Mouse (Mus musculus): ENCODE measurements around the gene Anks3. TPM values are rescaled to one million over a fixed set of nuclear protein-coding genes. Genes with fewer than 3 reads are reported as not detected.

Anks3 gene
- polyA plus RNA-seq, 2 experiments = 59.3 to 106 TPM

DNA sequence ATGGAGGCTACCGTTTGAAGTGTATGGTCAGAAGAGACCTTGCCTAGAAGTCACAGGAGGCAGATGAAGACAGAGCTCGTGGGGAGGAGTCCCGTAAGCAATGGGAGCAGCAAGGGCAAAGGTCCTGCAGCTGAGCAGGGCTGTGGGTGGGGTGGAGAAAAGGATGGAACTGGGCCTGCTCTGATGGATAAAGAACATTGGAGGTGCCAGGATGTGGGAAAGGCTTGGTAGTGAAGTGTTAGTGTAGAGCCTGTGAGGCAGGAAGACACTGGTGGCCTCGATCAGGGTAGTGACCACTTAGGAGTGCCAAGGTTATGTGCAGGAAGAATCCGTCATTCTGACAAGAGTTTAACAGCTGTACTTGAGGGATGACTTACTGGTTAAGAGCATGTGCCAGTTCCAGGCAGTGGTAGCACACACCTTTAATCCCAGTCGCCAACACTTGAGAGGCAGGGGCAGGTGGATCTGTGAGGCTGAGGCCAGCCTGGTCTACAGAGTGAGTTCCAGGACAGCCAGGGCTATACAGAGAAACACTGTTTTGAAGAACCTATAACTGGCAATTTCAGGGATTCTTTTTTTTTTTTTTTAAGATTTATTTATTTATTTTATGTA is 60.4 kb downstream of the Anks3 start:
- ATAC-seq (ENCODE audit: low FRiP score, low read depth) (no peak; the same call in 1 of the 2 replicates), DNase-seq (ENCODE audit: low spot score) (no peak)
- no peak for TF ChIP-seq POLR2A (IDR thresholded peaks at IDR 0.05; ENCODE audit: borderline replicate concordance, extremely low read depth, insufficient read depth, insufficient read length)
- H3K27me3 ChIP-seq (ENCODE audit: control insufficient read depth, insufficient read depth, low read length) = no peaks in the 10 kb centered on the region
- H3K27ac ChIP-seq (replicated peaks; ENCODE audit: low read depth, low read length) = no peak overlapping the region
- no peak overlapping the region for H3K9ac ChIP-seq (ENCODE audit: low read depth, low read length, severe bottlenecking)
- no peaks in the 10 kb centered on the region for H3K4me1 ChIP-seq (ENCODE audit: control insufficient read depth, insufficient read depth, low read length)
- no peaks in the 10 kb centered on the region for H3K9me3 ChIP-seq (ENCODE audit: control insufficient read depth, low read length)
- 83% methylated on average over 6 of the region's 6 CpGs for WGBS
- H3K4me3 ChIP-seq (replicated peaks; ENCODE audit: low read length) = no peak overlapping the region
- H3K36me3 ChIP-seq (ENCODE audit: control insufficient read depth, insufficient read depth, low read length) = peaks cover 5% of the 10 kb centered on the region
- H3K4me2 ChIP-seq (replicated peaks; ENCODE audit: low read depth, low read length, severe bottlenecking) = no peak overlapping the region

GRCm38 (mm10) chr16:4902390-4902789 is 61.6 kb downstream of the Anks3 start:
- DNase-seq (ENCODE audit: low spot score) (no peak), ATAC-seq (ENCODE audit: low FRiP score, low read depth) (no peak)
- WGBS = 84% methylated on average over 2 of the region's 2 CpGs
- no peaks in the 10 kb centered on the region for H3K36me3 ChIP-seq (ENCODE audit: control insufficient read depth, insufficient read depth, low read length)
- no peaks in the 10 kb centered on the region for H3K9me3 ChIP-seq (ENCODE audit: control insufficient read depth, low read length)
- H3K9ac ChIP-seq (ENCODE audit: low read depth, low read length, severe bottlenecking) = no peak overlapping the region
- no peak for TF ChIP-seq POLR2A (IDR thresholded peaks at IDR 0.05; ENCODE audit: borderline replicate concordance, extremely low read depth, insufficient read depth, insufficient read length)
- H3K4me3 ChIP-seq (replicated peaks; ENCODE audit: low read length) = no peak overlapping the region
- H3K4me1 ChIP-seq (ENCODE audit: control insufficient read depth, insufficient read depth, low read length) = no peaks in the 10 kb centered on the region
- H3K4me2 ChIP-seq (replicated peaks; ENCODE audit: low read depth, low read length, severe bottlenecking) = no peak overlapping the region
- no peaks in the 10 kb centered on the region for H3K27me3 ChIP-seq (ENCODE audit: control insufficient read depth, insufficient read depth, low read length)
- no peak overlapping the region for H3K27ac ChIP-seq (replicated peaks; ENCODE audit: low read depth, low read length)

GRCm38 (mm10) chr16:4901167-4901566 is 62.8 kb downstream of the Anks3 start:
- no peak for TF ChIP-seq POLR2A (IDR thresholded peaks at IDR 0.05; ENCODE audit: borderline replicate concordance, extremely low read depth, insufficient read depth, insufficient read length)
- Histone ChIP-seq H3K4me3 (replicated peaks; ENCODE audit: low read length) (no peak overlapping the region), H3K4me1 (ENCODE audit: control insufficient read depth, insufficient read depth, low read length) (no peaks in the 10 kb centered on the region), H3K9ac (ENCODE audit: low read depth, low read length, severe bottlenecking) (no peak overlapping the region), H3K27ac (replicated peaks; ENCODE audit: low read depth, low read length) (no peak overlapping the region), H3K9me3 (ENCODE audit: control insufficient read depth, low read length) (no peaks in the 10 kb centered on the region), H3K27me3 (ENCODE audit: control insufficient read depth, insufficient read depth, low read length) (no peaks in the 10 kb centered on the region), H3K4me2 (replicated peaks; ENCODE audit: low read depth, low read length, severe bottlenecking) (no peak overlapping the region), H3K36me3 (ENCODE audit: control insufficient read depth, insufficient read depth, low read length) (no peaks in the 10 kb centered on the region)
- DNase-seq (ENCODE audit: low spot score) (no peak), ATAC-seq (ENCODE audit: low FRiP score, low read depth) (no peak)
- WGBS = 61% methylated on average over 7 of the region's 7 CpGs

- TF ChIP-seq POLR2A (IDR thresholded peaks at IDR 0.05; ENCODE audit: borderline replicate concordance, extremely low read depth, insufficient read depth, insufficient read length) = no peak
- no peaks in the 10 kb centered on the region for H3K36me3 ChIP-seq (ENCODE audit: control insufficient read depth, insufficient read depth, low read length)
- no peak overlapping the region for H3K4me2 ChIP-seq (replicated peaks; ENCODE audit: low read depth, low read length, severe bottlenecking)
- 53% methylated on average over 2 of the region's 2 CpGs for WGBS
- no peaks in the 10 kb centered on the region for H3K4me1 ChIP-seq (ENCODE audit: control insufficient read depth, insufficient read depth, low read length)
- H3K9ac ChIP-seq (ENCODE audit: low read depth, low read length, severe bottlenecking) = no peak overlapping the region
- H3K9me3 ChIP-seq (ENCODE audit: control insufficient read depth, low read length) = no peaks in the 10 kb centered on the region
- H3K4me3 ChIP-seq (replicated peaks; ENCODE audit: low read length) = no peak overlapping the region
- H3K27ac ChIP-seq (replicated peaks; ENCODE audit: low read depth, low read length) = no peak overlapping the region
- DNase-seq (ENCODE audit: low spot score) (no peak), ATAC-seq (ENCODE audit: low FRiP score, low read depth) (no peak)
- H3K27me3 ChIP-seq (ENCODE audit: control insufficient read depth, insufficient read depth, low read length) = no peaks in the 10 kb centered on the region
Observed at GRCm38 (mm10) chr16:4899711-4900110, 64.3 kb downstream of the Anks3 start.

DNA sequence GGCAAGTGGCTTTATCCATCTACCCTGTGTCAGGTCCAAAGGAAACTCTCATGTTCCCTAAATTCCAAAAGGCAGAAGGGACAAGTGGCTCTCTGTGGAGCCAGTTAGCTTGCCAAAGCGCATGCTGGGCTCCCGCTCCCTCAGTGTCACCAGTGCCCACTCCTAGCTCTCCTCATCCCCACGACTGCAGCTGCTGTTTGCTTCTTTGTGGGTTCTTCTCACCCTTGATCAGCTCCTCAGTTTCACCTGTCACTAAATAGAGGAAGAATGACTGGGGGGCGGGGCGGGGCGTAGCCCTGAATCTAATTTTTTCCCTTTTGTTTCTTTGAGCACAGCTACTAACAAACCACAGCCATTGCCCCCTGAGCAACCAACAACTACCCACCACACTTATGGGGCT is 65.1 kb downstream of the Anks3 start:
- Histone ChIP-seq H3K4me3 (replicated peaks; ENCODE audit: low read length) (no peak overlapping the region), H3K9me3 (ENCODE audit: control insufficient read depth, low read length) (no peaks in the 10 kb centered on the region), H3K9ac (ENCODE audit: low read depth, low read length, severe bottlenecking) (no peak overlapping the region), H3K4me2 (replicated peaks; ENCODE audit: low read depth, low read length, severe bottlenecking) (no peak overlapping the region), H3K27ac (replicated peaks; ENCODE audit: low read depth, low read length) (no peak overlapping the region), H3K4me1 (ENCODE audit: control insufficient read depth, insufficient read depth, low read length) (no peaks in the 10 kb centered on the region), H3K27me3 (ENCODE audit: control insufficient read depth, insufficient read depth, low read length) (no peaks in the 10 kb centered on the region), H3K36me3 (ENCODE audit: control insufficient read depth, insufficient read depth, low read length) (no peaks in the 10 kb centered on the region)
- WGBS = 92% methylated on average over 6 of the region's 6 CpGs
- DNase-seq (ENCODE audit: low spot score) (no peak), ATAC-seq (ENCODE audit: low FRiP score, low read depth) (no peak)
- no peak for TF ChIP-seq POLR2A (IDR thresholded peaks at IDR 0.05; ENCODE audit: borderline replicate concordance, extremely low read depth, insufficient read depth, insufficient read length)
